ENCODE assay signal across 26 mouse cellular contexts in the genomic region with DNA sequence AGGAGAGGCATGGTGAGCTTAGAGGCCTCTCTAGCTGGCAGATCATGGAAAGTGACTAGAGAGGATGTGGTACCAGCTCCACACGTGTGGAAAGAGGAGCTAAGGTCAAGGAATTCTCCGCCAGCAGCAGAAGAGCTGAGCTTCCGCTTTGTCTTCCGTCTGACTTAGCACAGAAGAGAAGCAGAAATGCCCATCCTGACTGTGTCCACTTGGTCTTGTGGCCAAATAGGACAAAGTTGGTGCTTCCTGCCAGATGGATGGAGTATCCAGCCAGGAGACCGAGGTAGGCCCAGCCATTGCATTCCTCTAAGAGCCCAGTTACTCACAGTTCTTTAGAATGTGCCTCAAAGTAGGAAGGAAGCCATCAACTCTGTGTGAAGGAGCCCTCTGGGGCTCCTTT. TPM values are rescaled to one million over a fixed set of nuclear protein-coding genes. Genes with fewer than 3 reads are reported as not detected.
"Had no signal": no experiment of that assay in that cellular context is flagged by ENCODE, and none has a peak within 500 bp of the region (broad histone marks: within the 10 kb centered on the region; RNA-seq: fewer than 3 reads in every experiment).

No protein-coding gene starts in this region.

- H3K36me3 ChIP-seq: heart, embryonic 10.5 days; heart, embryonic 12.5 days; hindbrain, embryonic 10.5 days; hindbrain, embryonic 12.5 days; intestine, embryonic 15.5 days; limb, embryonic 10.5 days; limb, embryonic 12.5 days; liver, embryonic 13.5 days had no signal

- H3K4me2 ChIP-seq: heart, embryonic 12.5 days; hindbrain, embryonic 12.5 days; hindbrain, embryonic 14.5 days; intestine, embryonic 15.5 days; limb, embryonic 12.5 days; liver, embryonic 11.5 days; liver, embryonic 13.5 days had no signal

- H3K27me3 ChIP-seq: heart, embryonic 12.5 days; hindbrain, embryonic 12.5 days; intestine, embryonic 15.5 days; limb, embryonic 12.5 days; liver, embryonic 13.5 days had no signal

- DNase-seq: gastrocnemius, adult 2 months; gastrocnemius, postnatal 10 days; gastrocnemius, postnatal 25 days; heart, adult 2 months; heart, postnatal 10 days; heart, postnatal 4 days; kidney, adult 18-20 months; kidney, adult 8-10 months; kidney, postnatal 10 days; kidney, postnatal 25 days; kidney, postnatal 4 days; liver, embryonic 13.5 days had no signal

- H3K4me1 ChIP-seq: heart, embryonic 10.5 days; heart, embryonic 12.5 days; hindbrain, embryonic 12.5 days; intestine, embryonic 15.5 days; liver, embryonic 13.5 days had no signal

- H3K27ac ChIP-seq: gastrocnemius, adult 2 months; heart, adult 2 months; heart, embryonic 10.5 days; hindbrain, embryonic 10.5 days; hindbrain, embryonic 12.5 days; hindbrain, embryonic 14.5 days; intestine, embryonic 15.5 days; layer of hippocampus, adult 2 months; left cerebral cortex, adult 2 months; limb, embryonic 10.5 days; limb, embryonic 12.5 days; liver, embryonic 13.5 days had no signal

- H3K9ac ChIP-seq: heart, embryonic 12.5 days; hindbrain, embryonic 12.5 days; hindbrain, embryonic 14.5 days; intestine, embryonic 15.5 days; limb, embryonic 12.5 days; liver, embryonic 13.5 days had no signal

- H3K4me3 ChIP-seq: gastrocnemius, adult 2 months; heart, adult 2 months; heart, embryonic 10.5 days; heart, embryonic 12.5 days; hindbrain, embryonic 10.5 days; hindbrain, embryonic 12.5 days; intestine, embryonic 15.5 days; layer of hippocampus, adult 2 months; left cerebral cortex, adult 2 months; limb, embryonic 10.5 days; limb, embryonic 12.5 days; liver, embryonic 13.5 days had no signal

- H3K9me3 ChIP-seq: heart, embryonic 10.5 days; heart, embryonic 12.5 days; hindbrain, embryonic 10.5 days; hindbrain, embryonic 12.5 days; intestine, embryonic 15.5 days; limb, embryonic 10.5 days; limb, embryonic 12.5 days; liver, embryonic 13.5 days had no signal

- ATAC-seq: hindbrain, embryonic 16.5 days; inflammation-experienced regulatory T-cells, adult 6 months; intestine, embryonic 15.5 days; intestine, postnatal 0 days had no signal

RNA-seq across cellular contexts. Expression of gene Mylk, which starts 38.5 kb away (rescaled TPM):
- polyA plus RNA-seq: inflammation-experienced regulatory T-cells, adult 6 months had no signal
